Mouse (Mus musculus): Measurements from ENCODE around the gene Kcnj15.

Kcnj15 gene

DNA sequence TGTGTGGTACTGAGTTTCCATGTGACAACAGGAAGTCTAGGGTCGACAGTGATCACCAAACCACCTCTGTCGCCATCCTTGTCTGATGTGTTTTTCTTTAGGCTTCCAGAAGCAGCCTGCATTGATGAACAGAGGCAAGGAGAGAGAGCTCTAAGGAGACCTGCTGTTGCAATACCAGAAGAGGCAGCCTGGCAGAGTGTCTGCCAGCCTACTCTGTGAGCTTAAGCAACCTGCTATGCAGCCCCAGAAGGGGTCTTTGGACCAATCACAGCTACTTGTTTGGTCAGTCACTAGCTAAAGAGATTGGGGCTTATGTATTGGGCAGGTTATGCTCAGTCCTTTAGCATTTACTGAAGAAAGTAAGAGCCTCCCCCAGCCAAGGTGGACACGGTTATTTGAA is 11.9 kb upstream of the Kcnj15 start:
- no peak for DNase-seq (ENCODE audit: low spot score)

- DNase-seq (ENCODE audit: low spot score): no peak
These were observed 8.7 kb upstream of the Kcnj15 start for GRCm38 (mm10) chr16:95248646-95249045.

DNA sequence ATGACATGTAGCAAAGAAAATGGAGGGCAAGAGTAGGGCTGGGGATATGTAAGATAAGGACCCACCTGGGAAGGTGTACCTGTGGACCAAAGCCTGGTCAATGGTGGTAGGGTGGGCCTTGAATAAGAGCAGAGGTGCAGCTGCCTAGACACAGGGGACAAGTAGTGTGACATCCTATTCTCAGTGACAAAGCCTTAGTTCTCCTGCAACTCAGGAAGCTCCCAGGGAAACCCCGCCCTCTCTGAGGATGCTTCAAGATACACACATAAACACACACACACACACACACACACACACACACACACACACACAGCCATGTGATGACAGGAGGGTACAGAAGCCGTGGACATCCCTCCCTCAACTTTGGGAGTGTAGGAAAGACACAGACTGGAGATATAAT is 710 bp upstream of the Kcnj15 start:
- DNase-seq (ENCODE audit: low spot score): no peak

- no peak for DNase-seq (ENCODE audit: low spot score)
These were observed 742 bp downstream of the Kcnj15 start for GRCm38 (mm10) chr16:95258100-95258499.

DNA sequence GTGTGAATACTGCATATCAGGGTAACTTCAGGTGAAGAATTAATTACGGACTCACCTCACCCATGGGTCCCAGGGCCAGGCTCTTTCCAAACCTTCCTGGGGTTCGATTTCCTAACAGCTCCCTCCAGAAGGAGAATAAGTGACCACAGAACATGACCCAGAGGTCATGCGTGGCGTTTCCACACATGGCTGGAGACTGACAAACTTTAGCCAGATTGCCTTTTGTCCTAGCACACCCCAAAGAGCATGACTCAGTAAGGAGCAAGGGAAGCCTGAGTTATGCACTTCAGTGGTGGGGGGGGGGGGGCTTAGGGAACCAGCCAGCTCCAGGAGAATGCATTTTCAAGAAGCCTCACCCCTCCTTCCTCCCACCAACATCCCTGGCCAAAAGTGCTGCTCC is 2.1 kb downstream of the Kcnj15 start:
- DNase-seq (ENCODE audit: low spot score): no peak

- no peak for DNase-seq (ENCODE audit: low spot score)
These were observed 3.3 kb downstream of the Kcnj15 start for GRCm38 (mm10) chr16:95260693-95261092.

DNA sequence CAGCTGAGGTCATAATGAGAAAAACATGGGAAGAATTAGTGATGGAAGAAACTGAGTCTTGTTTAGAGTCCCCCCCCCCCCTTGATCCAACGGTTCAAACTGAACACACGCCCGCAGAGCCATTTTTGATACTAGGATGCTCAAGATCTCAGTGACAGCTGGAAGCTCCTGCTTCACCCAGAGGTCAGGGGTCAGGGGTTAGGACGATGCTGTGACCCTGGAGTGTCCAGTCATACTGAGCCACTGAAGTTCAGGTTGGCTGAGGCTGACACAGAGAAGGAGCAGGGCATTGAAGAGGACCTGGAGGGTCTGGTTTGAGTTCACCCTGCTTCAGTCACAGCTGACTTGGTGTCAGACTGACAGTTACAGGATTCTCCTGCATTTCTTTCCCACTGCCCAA is 4.4 kb downstream of the Kcnj15 start:
- DNase-seq (ENCODE audit: low spot score): no peak

- DNase-seq (ENCODE audit: low spot score): no peak
These were observed 5.5 kb downstream of the Kcnj15 start for GRCm38 (mm10) chr16:95262706-95263363.

DNA sequence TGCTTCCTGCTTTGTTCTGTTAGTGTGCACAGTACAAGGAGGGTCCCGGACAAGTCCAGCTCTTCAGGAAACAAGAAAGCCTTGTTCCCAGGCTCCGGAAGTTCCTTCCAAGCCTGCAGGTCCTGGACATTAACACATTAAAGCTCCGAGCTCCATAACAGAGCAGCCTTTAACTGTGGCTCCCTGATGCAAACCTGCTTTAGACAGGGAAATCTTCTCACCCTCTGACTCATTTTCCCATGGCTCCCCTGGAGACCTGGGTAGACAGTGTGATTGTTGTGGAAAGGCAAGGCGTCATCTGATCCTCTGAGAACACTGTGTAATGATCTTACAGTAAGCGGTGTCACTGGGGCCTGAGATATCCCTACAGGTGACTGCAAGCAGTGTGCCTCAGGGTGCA is 7.0 kb downstream of the Kcnj15 start:
- DNase-seq (ENCODE audit: low spot score): no peak

DNA sequence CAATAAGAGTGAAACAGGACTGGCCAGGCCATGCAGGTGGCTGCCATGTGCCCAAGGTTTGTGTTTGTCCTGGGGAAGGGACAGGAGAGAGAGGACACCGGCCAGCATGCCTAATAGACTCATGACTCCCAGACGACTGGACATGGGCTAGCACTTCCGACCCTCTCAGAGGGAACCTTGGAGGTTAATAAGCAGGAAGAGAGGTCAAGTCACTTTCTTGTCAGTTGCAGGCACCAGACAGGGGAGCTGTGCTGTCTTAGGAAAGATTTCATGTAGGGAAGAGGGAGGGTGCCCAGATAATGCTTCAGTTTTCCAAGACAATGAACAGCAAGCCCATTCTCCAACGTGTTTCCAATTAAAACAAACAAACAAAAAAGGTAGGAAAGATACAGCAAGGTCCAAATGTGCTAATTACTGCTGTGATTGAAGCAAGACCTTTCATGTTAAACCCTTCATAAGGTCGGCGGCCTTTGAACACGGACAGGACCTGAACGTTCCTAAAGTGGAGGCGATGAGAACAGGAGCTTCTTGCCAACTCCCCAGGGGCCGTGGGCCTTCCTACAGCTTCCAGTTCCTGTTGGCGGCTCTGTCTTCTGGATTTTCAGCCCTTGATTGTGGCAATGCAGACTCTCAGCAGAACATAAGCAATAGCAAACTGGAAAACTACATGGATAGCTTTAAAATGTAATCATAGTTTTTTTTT is 10.3 kb downstream of the Kcnj15 start:
- DNase-seq (ENCODE audit: low spot score): no peak

- no peak for DNase-seq (ENCODE audit: low spot score)
These were observed 12.3 kb downstream of the Kcnj15 start for GRCm38 (mm10) chr16:95269610-95270009.

DNA sequence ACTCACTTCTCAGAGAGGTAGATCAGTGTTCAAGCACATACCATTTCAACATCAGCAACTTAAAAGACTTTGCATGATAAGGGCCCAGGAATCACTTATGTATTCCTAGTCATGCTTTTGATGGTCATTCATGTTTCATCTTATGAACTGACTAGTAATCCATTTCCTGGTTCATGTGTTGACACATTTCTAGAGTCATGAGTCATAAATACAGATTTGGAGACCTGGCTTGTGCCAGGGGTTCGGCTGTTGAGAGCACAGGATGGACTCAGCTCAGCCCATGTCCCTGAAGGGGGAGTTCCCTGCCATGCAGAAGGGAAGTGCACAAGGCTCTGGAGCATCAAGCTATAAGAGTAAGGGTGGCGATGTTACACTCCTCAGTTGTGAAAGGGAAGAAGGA is 15.7 kb downstream of the Kcnj15 start:
- DNase-seq (ENCODE audit: low spot score): no peak

DNA sequence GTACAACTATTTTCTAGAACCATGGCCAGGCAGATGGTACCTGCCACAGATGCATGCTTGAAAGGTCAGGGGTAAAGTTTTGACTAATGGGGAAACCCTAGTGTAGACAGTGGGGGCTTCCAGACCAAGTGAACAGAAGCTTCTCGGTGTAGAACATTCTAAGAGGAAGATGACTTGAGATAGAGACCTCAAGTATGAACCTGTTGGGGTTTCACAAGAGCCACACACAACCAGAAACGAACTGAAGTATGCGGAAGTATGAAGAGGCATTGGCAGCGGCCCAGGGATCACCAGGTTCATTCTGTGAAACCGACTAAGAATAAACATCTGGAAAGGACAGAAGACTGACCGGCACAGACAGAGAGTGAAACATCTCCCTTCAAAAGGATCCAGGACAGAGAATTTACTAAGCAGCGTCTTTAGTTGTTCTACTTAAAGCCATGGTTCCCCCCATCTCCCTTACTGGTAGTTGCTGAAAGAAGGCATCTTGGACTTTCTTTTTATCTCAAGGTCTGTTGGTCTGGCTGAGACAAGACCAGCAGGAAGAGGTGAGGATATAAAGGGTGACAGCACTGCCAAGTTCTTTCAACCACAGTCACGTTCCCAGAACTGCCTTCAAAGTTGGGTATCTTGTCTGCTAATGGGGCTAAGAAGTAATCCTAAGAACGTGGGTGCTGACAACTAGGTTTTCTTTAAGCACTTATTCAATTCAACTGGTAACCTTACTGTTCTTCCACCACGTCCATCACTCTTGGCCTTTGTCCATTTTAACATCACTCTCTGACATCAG is 18.6 kb downstream of the Kcnj15 start:
- DNase-seq (ENCODE audit: low spot score): no peak

- no peak for DNase-seq (ENCODE audit: low spot score)
These were observed 21.7 kb downstream of the Kcnj15 start for GRCm38 (mm10) chr16:95279015-95279414.

DNA sequence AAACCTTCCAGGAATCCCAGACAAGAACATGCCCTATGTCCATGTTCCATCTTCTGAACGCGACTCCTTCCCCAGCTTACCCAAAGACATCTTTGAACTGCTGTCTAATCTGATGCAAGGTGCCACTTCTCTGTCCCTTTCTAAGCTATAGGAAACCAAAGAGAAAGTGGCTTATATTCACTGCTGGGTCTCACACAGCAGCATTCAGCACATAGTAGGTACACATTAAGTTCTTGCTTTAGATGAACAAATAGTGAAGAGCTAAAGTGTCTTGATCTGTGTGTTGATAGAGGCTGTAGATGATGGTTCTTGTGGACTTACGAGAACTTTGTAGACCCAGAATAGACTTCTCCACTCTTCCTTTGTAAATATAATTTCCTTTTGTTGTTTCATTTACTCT is 23.0 kb downstream of the Kcnj15 start:
- DNase-seq (ENCODE audit: low spot score): no peak

- no peak for DNase-seq (ENCODE audit: low spot score)
These were observed 26.0 kb downstream of the Kcnj15 start for GRCm38 (mm10) chr16:95283369-95283768.

GRCm38 (mm10) chr16:95284085-95284727 is 26.8 kb downstream of the Kcnj15 start:
- DNase-seq (ENCODE audit: low spot score): no peak

DNA sequence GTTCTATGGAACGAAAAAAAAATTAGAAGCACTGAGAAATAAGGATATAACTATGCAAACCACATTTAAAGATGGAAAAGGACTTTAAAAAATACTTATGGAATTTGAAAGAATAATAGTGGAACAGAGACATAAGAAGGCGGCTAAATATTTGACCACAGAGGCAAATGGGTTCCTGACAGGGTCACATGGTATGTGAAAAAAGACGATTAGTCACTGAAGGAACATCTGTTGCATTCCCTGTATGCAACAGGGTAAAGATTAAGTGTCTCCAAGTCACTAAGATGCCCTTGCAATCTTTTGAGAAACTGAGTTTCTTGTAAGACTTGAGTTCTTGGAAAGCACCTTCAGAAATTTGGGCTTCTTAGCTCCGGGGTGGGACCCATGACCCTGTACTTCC is 27.7 kb downstream of the Kcnj15 start:
- DNase-seq (ENCODE audit: low spot score): no peak

DNA sequence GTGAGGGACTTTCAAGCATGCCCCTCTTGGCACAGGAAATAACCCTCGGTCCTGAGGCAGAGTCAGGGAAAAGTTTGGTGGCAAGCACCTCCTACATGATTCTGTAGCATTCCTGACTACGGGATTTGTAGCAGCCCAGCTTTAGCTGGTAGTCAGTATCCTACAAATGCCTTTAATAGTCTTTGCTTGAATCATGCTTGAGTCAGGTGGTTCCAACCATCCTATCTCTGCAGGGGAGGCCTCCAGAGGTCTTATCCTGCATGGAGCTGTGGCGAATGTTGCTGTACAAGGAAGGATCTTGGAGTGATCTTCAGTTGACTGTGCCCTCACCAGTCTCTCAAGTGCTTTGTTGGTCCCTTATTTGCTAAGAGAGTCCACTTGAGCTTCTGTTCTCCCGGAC is 28.4 kb downstream of the Kcnj15 start:
- DNase-seq (ENCODE audit: low spot score): no peak

GRCm38 (mm10) chr16:95287656-95288055 is 30.3 kb downstream of the Kcnj15 start:
- no peak for DNase-seq (ENCODE audit: low spot score)

DNA sequence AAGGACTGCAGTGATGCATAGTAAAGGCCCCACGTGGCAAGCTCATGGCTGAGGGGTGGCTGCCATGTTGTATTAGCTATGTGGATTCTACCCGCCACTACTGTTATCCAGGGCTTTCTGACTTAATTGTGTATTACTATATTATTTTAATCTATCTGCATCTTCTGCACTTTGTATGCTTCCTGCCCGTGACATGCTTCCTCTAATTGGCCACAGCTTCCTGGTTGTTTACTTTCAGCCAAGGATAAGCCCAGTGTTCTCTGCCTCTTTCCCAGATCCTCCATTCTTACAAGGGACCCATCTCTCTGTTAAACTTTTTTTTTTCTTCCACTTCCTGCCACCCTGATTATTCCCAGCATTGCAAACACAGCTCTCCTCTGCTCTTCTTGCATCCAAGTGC is 32.0 kb downstream of the Kcnj15 start:
- no peak for DNase-seq (ENCODE audit: low spot score)

- no peak for DNase-seq (ENCODE audit: low spot score)
These were observed 34.2 kb downstream of the Kcnj15 start for GRCm38 (mm10) chr16:95291450-95292101.
